Mouse (Mus musculus): ENCODE data around the gene Pnrc1. TPM values are rescaled to one million over a fixed set of nuclear protein-coding genes. Genes with fewer than 3 reads are reported as not detected.

Gene Pnrc1
- polyA plus RNA-seq, 1 experiment from 2014 or later: 95.5 TPM

GRCm38 (mm10) chr4:33261311-33261753 lies 28.6 kb downstream of the Pnrc1 start:
- no peak overlapping the region for H3K4me2 ChIP-seq
- no peak overlapping the region for H3K9ac ChIP-seq
- H3K27ac ChIP-seq: no peak overlapping the region
- ATAC-seq (ENCODE audit: low FRiP score): no peak
- H3K4me1 ChIP-seq: no peaks in the 10 kb centered on the region
- H3K9me3 ChIP-seq: no peaks in the 10 kb centered on the region
- 77% methylated on average over 7 of the region's 7 CpGs for WGBS
- no peaks in the 10 kb centered on the region for H3K27me3 ChIP-seq
- H3K36me3 ChIP-seq (replicated peaks): no peaks in the 10 kb centered on the region
- H3K4me3 ChIP-seq (replicated peaks): no peak overlapping the region

GRCm38 (mm10) chr4:33260311-33260710 lies 29.7 kb downstream of the Pnrc1 start:
- Histone ChIP-seq H3K27me3 (no peaks in the 10 kb centered on the region), H3K4me1 (no peaks in the 10 kb centered on the region), H3K27ac (no peak overlapping the region), H3K9me3 (no peaks in the 10 kb centered on the region), H3K4me3 (replicated peaks) (no peak overlapping the region), H3K36me3 (replicated peaks) (no peaks in the 10 kb centered on the region), H3K4me2 (no peak overlapping the region), H3K9ac (no peak overlapping the region)
- no peak for ATAC-seq (ENCODE audit: low FRiP score)

- Histone ChIP-seq H3K36me3 (replicated peaks) (no peaks in the 10 kb centered on the region), H3K4me2 (no peak overlapping the region), H3K4me1 (no peaks in the 10 kb centered on the region), H3K27ac (no peak overlapping the region), H3K9me3 (no peaks in the 10 kb centered on the region), H3K27me3 (no peaks in the 10 kb centered on the region), H3K9ac (no peak overlapping the region), H3K4me3 (replicated peaks) (no peak overlapping the region)
- WGBS: 83% methylated on average over 11 of the region's 11 CpGs
- no peak for ATAC-seq (ENCODE audit: low FRiP score)
Observed at GRCm38 (mm10) chr4:33257263-33257964, 32.5 kb downstream of the Pnrc1 start.

- H3K27ac ChIP-seq: no peak overlapping the region
- H3K4me1 ChIP-seq: 0 out of 2 replicates have a peak, but pooled peaks cover 2% of the 10 kb centered on the region
- 75% methylated on average over 4 of the region's 4 CpGs for WGBS
- no peaks in the 10 kb centered on the region for H3K27me3 ChIP-seq
- no peak overlapping the region for H3K4me2 ChIP-seq
- H3K9me3 ChIP-seq: no peaks in the 10 kb centered on the region
- no peak overlapping the region for H3K9ac ChIP-seq
- ATAC-seq (ENCODE audit: low FRiP score): no peak
- H3K4me3 ChIP-seq (replicated peaks): no peak overlapping the region
- no peaks in the 10 kb centered on the region for H3K36me3 ChIP-seq (replicated peaks)
Observed at GRCm38 (mm10) chr4:33254706-33255105, 35.3 kb downstream of the Pnrc1 start.

- Histone ChIP-seq H3K9me3 (no peaks in the 10 kb centered on the region), H3K36me3 (replicated peaks) (peaks cover 4% of the 10 kb centered on the region; the same call in 1 of the 2 replicates), H3K27me3 (no peaks in the 10 kb centered on the region), H3K27ac (no peak overlapping the region), H3K4me1 (peaks cover 18% of the 10 kb centered on the region), H3K4me2 (no peak overlapping the region), H3K9ac (no peak overlapping the region), H3K4me3 (replicated peaks) (no peak overlapping the region)
- 91% methylated on average over 2 of the region's 2 CpGs for WGBS
- no peak for ATAC-seq (ENCODE audit: low FRiP score)
Observed at GRCm38 (mm10) chr4:33250867-33251266, 39.1 kb downstream of the Pnrc1 start.

GRCm38 (mm10) chr4:33249716-33250230 lies 40.2 kb downstream of the Pnrc1 start:
- WGBS: 67% methylated on average over 1 of the region's 1 CpGs
- H3K27me3 ChIP-seq: no peaks in the 10 kb centered on the region
- H3K4me2 ChIP-seq: no peak overlapping the region
- no peak overlapping the region for H3K9ac ChIP-seq
- no peaks in the 10 kb centered on the region for H3K9me3 ChIP-seq
- no peak for ATAC-seq (ENCODE audit: low FRiP score)
- no peak overlapping the region for H3K27ac ChIP-seq
- H3K4me1 ChIP-seq: peaks cover 21% of the 10 kb centered on the region
- H3K4me3 ChIP-seq (replicated peaks): no peak overlapping the region
- peaks cover 15% of the 10 kb centered on the region; the same call in 1 of the 2 replicates for H3K36me3 ChIP-seq (replicated peaks)

GRCm38 (mm10) chr4:33248915-33249314 lies 41.0 kb downstream of the Pnrc1 start:
- H3K9ac ChIP-seq: peak overlapping the region; percentile 94
- H3K4me3 ChIP-seq (replicated peaks): peak overlapping the region; percentile 94
- no peak for ATAC-seq (ENCODE audit: low FRiP score)
- H3K4me1 ChIP-seq: peaks cover 21% of the 10 kb centered on the region
- WGBS: 2% methylated on average over 4 of the region's 4 CpGs
- peaks cover 23% of the 10 kb centered on the region for H3K36me3 ChIP-seq (replicated peaks)
- H3K9me3 ChIP-seq: no peaks in the 10 kb centered on the region
- peak overlapping the region; percentile 99 for H3K27ac ChIP-seq
- H3K4me2 ChIP-seq: peak overlapping the region; percentile 60
- no peaks in the 10 kb centered on the region for H3K27me3 ChIP-seq

- peak; percentile 95 for ATAC-seq (ENCODE audit: low FRiP score)
- Histone ChIP-seq H3K36me3 (replicated peaks) (peaks cover 30% of the 10 kb centered on the region), H3K4me3 (replicated peaks) (peak overlapping the region; percentile 94), H3K9me3 (no peaks in the 10 kb centered on the region), H3K27ac (peak overlapping the region; percentile 99), H3K4me1 (peaks cover 21% of the 10 kb centered on the region), H3K9ac (peak overlapping the region; percentile 94), H3K4me2 (peak overlapping the region; percentile 60), H3K27me3 (no peaks in the 10 kb centered on the region)
- under 1% methylated on average over 82 of the region's 88 CpGs for WGBS
Observed at GRCm38 (mm10) chr4:33248062-33248889, 41.7 kb downstream of the Pnrc1 start.

GRCm38 (mm10) chr4:33247479-33248053 lies 42.4 kb downstream of the Pnrc1 start:
- WGBS: under 1% methylated on average over 57 of the region's 60 CpGs
- H3K27ac ChIP-seq: peak overlapping the region; percentile 99
- peak; percentile 94 for ATAC-seq (ENCODE audit: low FRiP score)

GRCm38 (mm10) chr4:33245853-33246395 lies 44.0 kb downstream of the Pnrc1 start:
- ATAC-seq (ENCODE audit: low FRiP score): no peak
- Histone ChIP-seq H3K4me2 (peak overlapping the region; percentile 60), H3K36me3 (replicated peaks) (peaks cover 36% of the 10 kb centered on the region), H3K4me1 (peaks cover 28% of the 10 kb centered on the region), H3K27me3 (no peaks in the 10 kb centered on the region), H3K27ac (no peak overlapping the region), H3K9ac (no peak overlapping the region), H3K9me3 (no peaks in the 10 kb centered on the region), H3K4me3 (replicated peaks) (peak overlapping the region; percentile 94; the same call in 1 of the 2 replicates)
- 93% methylated on average over 14 of the region's 14 CpGs for WGBS

More at GRCm38 (mm10) chr4:33247479-33248053, 42.4 kb downstream of the Pnrc1 start:
- H3K36me3 ChIP-seq (replicated peaks): peaks cover 35% of the 10 kb centered on the region
- H3K4me3 ChIP-seq (replicated peaks): peak overlapping the region; percentile 94
- H3K4me2 ChIP-seq: peak overlapping the region; percentile 60
- H3K27me3 ChIP-seq: no peaks in the 10 kb centered on the region
- H3K9me3 ChIP-seq: no peaks in the 10 kb centered on the region
- peak overlapping the region; percentile 94 for H3K9ac ChIP-seq
- H3K4me1 ChIP-seq: peaks cover 24% of the 10 kb centered on the region

- Histone ChIP-seq H3K9me3 (no peaks in the 10 kb centered on the region), H3K9ac (no peak overlapping the region), H3K36me3 (replicated peaks) (peaks cover 36% of the 10 kb centered on the region), H3K27ac (no peak overlapping the region), H3K4me1 (peaks cover 23% of the 10 kb centered on the region), H3K4me3 (replicated peaks) (no peak overlapping the region), H3K4me2 (no peak overlapping the region), H3K27me3 (no peaks in the 10 kb centered on the region)
- WGBS: 94% methylated on average over 4 of the region's 4 CpGs
- no peak for ATAC-seq (ENCODE audit: low FRiP score)
Observed at GRCm38 (mm10) chr4:33243921-33244320, 46.0 kb downstream of the Pnrc1 start.

All from forebrain, embryonic 12.5 days (tissue).